Mouse (Mus musculus) spleen, embryonic (tissue): ENCODE results near the gene Fnbp1.

Source experiments
- CTCF ChIA-PET: fragments of 350-600 bp; sonication (Branson Sonifier 250); formaldehyde crosslinking; loops from one replicate; lab custom pipeline; 2022; lab: Charles Lee

Gene Fnbp1

GRCm38 (mm10) chr2:31151892-31152812 is 10.3 kb upstream of the Fnbp1 start, which contains the start of gene Gpr107:
Gene Gpr107 (plus strand): TSS chr2:31152316.
- CTCF ChIA-PET = interaction anchor here (0.6 to 1.2 kb wide), 5 partner anchors 13 to 545 kb away, joined by 3 read pairs; no protein-coding TSS in a partner anchor

GRCm38 (mm10) chr2:31150762-31151161 is 9.0 kb upstream of the Fnbp1 start:
- CTCF ChIA-PET = interaction anchor here (0.7 to 1.0 kb wide), 3 partner anchors 11 to 153 kb away, joined by 3 read pairs; no protein-coding TSS in a partner anchor

- CTCF ChIA-PET = no interaction called here
Measured at GRCm38 (mm10) chr2:31147054-31147453, 5.2 kb upstream of the Fnbp1 start.

GRCm38 (mm10) chr2:31144901-31145300 is 3.1 kb upstream of the Fnbp1 start:
- CTCF ChIA-PET = no interaction called here

DNA sequence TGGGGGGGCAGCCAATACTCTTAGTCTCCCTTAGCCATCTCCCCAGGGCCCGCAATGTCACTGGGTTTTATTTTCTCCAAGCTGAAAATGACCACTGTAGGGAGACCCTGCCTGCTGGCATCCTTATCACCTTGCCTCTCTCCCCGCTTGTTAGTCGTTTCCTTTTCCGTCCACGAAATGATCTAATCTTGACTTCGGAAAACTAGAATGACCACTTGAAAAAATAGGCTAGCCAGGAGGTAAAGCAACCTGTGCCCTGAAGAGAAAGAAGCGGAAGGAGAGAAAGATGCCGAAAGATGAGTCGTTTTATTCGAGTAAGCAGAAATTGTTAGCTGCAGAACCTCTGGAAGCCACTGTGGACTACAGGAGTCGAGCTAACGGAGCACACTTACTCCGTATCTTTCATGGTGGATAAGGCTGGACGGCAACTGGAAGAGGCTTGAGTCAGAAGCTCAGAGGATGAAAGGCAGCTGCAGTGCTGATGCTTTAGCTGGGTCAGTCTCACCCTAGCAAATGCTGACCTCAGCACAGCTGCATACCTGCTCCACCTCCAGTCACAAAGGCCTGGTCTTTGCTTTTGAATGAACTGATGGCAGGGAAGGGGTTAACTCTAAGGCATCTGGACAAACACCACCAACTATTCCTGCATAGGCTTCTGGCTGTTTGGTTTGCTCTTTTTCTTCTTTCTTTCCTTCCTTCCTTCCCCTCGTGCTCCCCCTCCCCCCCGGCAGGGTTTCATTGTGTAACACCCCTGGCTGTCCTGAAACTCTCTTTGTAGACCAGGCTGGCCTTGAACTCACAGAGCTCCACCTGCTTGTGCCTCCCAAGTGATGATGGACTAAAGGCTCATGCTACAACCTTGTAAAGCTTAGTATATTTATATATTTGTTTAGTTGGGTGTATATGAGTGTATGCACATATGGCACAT is 2.2 kb upstream of the Fnbp1 start:
- CTCF ChIA-PET = interaction anchor here (0.7 kb wide), 1 partner anchor 175 kb away, joined by 3 read pairs; no protein-coding TSS in a partner anchor

GRCm38 (mm10) chr2:31143326-31143725 is 1.5 kb upstream of the Fnbp1 start:
- CTCF ChIA-PET = no interaction called here

DNA sequence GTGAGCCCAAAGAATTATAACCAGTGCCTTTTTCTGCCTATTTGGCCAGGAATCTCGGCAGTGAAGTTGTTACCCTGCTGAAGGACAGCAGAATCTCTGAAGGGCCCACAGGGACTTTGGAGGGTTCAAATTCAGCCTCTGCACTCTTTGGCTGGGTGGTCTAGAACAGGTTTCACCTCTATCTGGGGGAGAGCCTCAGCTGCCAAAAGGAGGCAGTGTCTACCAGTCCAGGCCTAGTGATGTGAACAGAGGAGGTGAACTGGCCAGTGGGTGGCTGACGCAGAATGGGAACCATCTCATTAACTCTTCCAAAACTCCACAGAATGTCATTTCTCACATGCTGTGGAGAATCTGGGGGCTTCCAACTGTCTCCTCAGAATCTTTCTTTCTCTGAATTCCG is 697 bp upstream of the Fnbp1 start:
- CTCF ChIA-PET = interaction anchor here (0.9 kb wide), 1 partner anchor 59 kb away, joined by 4 read pairs; no protein-coding TSS in a partner anchor

DNA sequence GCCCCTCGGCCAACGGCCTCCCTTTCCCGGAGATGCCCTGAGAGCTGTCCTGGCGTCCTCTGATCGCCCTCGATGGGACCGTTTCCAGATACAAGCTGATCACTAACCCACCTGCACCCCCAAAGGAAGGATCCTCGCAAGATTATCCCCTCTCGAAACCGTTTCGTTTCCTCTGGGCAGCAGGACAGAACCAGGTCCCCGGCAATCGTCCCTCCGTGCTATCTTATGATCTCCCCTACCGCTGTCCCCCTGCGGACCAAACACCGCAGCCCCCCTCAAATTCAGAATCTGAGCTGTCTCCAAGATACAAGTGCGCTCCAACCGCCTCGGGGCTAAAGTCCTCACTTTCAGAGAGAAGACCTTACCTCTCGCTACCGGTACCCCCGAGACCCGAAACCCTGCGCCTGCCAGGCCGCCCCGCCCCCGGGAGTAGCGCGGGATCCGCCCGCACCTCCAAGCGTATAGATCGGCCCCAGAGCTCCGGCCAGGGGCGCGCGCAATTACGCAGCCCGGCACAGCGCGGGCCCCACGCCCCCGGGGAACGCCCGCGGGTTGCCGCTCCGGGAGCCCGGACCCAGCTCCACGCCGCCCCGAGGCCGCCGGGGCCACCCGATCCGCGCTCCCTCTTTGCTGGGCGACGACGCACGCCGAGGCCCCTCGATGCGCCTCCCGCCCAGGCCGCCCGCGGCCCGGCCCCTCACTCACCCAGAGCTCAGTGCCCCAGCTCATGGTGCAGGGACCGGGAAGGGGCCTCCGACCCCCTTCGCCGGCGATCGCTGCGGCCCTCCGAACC is 538 bp downstream of the Fnbp1 start:
- CTCF ChIA-PET = interaction anchor here (0.6 to 0.9 kb wide), 2 partner anchors 57 to 1313 kb away, joined by 4 read pairs; no protein-coding TSS in a partner anchor

DNA sequence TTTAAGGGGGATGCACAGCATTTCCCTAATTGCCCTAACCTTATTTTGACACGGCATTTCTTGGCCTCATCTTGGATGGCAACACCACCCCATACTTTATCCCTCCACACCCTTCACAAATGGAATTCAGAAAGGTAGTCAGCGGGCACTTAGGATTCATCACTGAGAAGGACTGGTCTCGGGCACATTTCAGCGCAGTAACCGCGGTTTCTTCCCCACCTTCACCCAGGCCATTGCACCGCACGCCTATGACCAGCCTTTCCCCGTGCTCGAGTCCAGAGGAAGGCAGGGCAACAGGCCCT is 1.1 kb downstream of the Fnbp1 start:
- CTCF ChIA-PET = no interaction called here

- CTCF ChIA-PET = interaction anchor here (0.7 to 1.2 kb wide), 2 partner anchors 11 to 21 kb away, joined by 3 read pairs; no protein-coding TSS in a partner anchor
Measured at GRCm38 (mm10) chr2:31139991-31140771, 1.6 kb downstream of the Fnbp1 start.

GRCm38 (mm10) chr2:31139174-31139632 is 2.6 kb downstream of the Fnbp1 start:
- CTCF ChIA-PET = interaction anchor here (1.2 kb wide), 1 partner anchor 20 kb away, joined by 3 read pairs; no protein-coding TSS in a partner anchor

DNA sequence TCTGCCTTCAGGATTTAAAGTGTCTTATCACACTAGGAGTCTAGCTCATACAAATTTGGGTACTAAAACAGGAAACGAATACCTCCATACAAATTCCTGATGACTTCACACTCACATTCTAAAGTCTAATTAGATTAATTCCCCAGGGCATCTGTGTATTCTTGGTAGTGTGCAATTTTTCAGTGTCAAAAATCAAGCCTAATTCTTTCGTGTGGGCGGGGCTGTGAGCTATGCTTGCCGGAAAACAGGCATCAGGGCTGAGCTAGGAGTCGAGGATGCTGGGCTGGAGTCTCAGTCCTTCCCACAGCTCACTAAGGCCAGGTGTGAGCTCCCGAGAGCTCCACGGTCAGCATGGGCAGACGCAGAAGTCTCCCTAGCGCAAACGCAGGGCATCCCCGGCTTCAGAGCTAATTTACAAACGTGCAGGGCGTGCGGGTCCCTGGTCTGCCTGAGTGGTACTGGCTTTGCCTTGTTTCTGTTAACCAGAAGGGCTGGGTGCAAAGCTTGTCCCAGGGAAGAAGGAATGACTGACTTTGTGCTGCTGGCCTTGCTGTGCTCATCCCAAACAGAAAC is 4.7 kb downstream of the Fnbp1 start:
- CTCF ChIA-PET = interaction anchor here (0.7 kb wide), 1 partner anchor 1638 kb away, joined by 7 read pairs; the partner anchor contains the start of genes Ptrh1 and Ttc16

GRCm38 (mm10) chr2:31136338-31136737 is 5.5 kb downstream of the Fnbp1 start:
- CTCF ChIA-PET = interaction anchor here (0.7 kb wide), 1 partner anchor 1639 kb away, joined by 7 read pairs; the partner anchor contains the start of genes Ptrh1 and Ttc16

GRCm38 (mm10) chr2:31135512-31135931 is 6.3 kb downstream of the Fnbp1 start:
- CTCF ChIA-PET = no interaction called here

DNA sequence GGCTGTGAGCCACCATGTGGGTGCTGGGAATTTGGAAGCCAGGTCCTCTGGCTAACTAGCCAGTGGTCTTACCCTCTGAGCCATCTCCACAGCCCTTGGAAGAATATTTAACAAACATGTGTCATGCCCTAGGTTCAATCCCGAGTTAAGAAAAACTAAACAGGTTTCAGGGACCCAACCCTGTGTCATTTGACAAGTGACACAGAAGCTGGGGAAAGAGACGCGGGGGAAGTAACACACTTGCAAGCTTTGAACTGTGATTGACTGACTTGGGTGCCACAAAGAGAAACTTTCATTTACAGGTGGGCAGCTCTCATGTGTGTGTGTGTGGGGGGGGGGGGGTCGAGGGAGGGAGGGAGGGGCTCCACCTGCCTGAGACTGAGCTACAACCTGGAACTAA is 7.8 kb downstream of the Fnbp1 start:
- CTCF ChIA-PET = interaction anchor here (0.6 to 0.7 kb wide), 2 partner anchors 664 to 1508 kb away, joined by 3 to 4 read pairs; no protein-coding TSS in a partner anchor

DNA sequence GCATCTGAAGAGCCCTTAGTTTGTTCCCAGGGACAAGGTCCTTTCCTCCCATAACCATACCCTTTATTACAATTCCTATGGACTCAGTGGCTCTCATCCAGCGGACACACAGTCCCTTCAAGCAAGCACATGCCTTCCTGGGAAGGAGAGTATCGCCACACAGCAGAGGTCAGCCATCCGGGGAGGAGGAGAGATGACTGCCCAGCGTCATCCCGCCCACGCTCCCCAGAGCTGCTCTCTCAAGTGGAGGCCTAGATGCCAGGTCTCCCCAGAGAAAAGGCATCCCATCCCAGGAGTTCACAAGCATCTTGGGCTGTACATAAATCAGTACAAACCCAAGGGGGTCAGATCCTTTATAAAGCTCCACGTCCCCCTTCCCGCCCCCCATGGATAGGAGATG is 9.1 kb downstream of the Fnbp1 start:
- CTCF ChIA-PET = no interaction called here

GRCm38 (mm10) chr2:31130815-31131299 is 11.0 kb downstream of the Fnbp1 start:
- CTCF ChIA-PET = no interaction called here

GRCm38 (mm10) chr2:31129742-31130518 is 11.9 kb downstream of the Fnbp1 start:
- CTCF ChIA-PET = no interaction called here
